Mouse (Mus musculus) E14TG2a.4 (cell line): ENCODE data around the gene Ap4b1.

Experiments used
- H3K27me3 ChIP-seq: 2 replicates; pipeline ENCODE4 v1.6.1; 2014; ENCODE audit warnings: low read length, control low read depth; ENCODE audit not compliant: insufficient read depth
- H3K36me3 ChIP-seq: 2 replicates; pipeline ENCODE4 v1.6.1; 2014; ENCODE audit warnings: low read length, control low read depth; ENCODE audit not compliant: insufficient read depth
- H3K4me1 ChIP-seq: replicated peaks from 2 replicates; pipeline ENCODE4 v1.6.1; 2014; ENCODE audit warnings: low read depth, low read length, control low read depth
- H3K4me3 ChIP-seq: replicated peaks from 2 replicates; pipeline ENCODE4 v1.5.1; 2014; ENCODE audit warnings: mild to moderate bottlenecking, low read length
- H3K9me3 ChIP-seq: 2 replicates; pipeline ENCODE4 v1.6.1; 2014; ENCODE audit warnings: low read length, control low read depth
- CTCF ChIP-seq: conservative IDR thresholded peaks from 2 replicates; pipeline ENCODE4 v1.5.1; 2014; ENCODE audit warnings: low read length
- NANOG ChIP-seq: IDR thresholded peaks from 2 replicates; pipeline ENCODE4 v1.6.1; 2014; ENCODE audit warnings: borderline replicate concordance, low read length, mixed read lengths
- POU5F1 ChIP-seq: IDR thresholded peaks from 2 replicates; pipeline ENCODE4 v1.6.1; 2014; ENCODE audit warnings: low read length, borderline replicate concordance

Ap4b1 gene

GRCm38 (mm10) chr3:103779183-103779582, 30.1 kb upstream of the Ap4b1 start:
- H3K4me3 ChIP-seq, result no peak overlapping the region
- peaks cover 66% of the 10 kb centered on the region for H3K4me1 ChIP-seq
- H3K36me3 ChIP-seq, result peaks cover 30% of the 10 kb centered on the region
- TF ChIP-seq POU5F1 (no peak), CTCF (no peak), NANOG (no peak)
- H3K27me3 ChIP-seq, result no peaks in the 10 kb centered on the region
- H3K9me3 ChIP-seq, result no peaks in the 10 kb centered on the region

GRCm38 (mm10) chr3:103780271-103780670, 29.0 kb upstream of the Ap4b1 start:
- no peaks in the 10 kb centered on the region for H3K27me3 ChIP-seq
- peaks cover 26% of the 10 kb centered on the region for H3K36me3 ChIP-seq
- H3K4me1 ChIP-seq, result peaks cover 69% of the 10 kb centered on the region
- no peak overlapping the region for H3K4me3 ChIP-seq
- H3K9me3 ChIP-seq, result no peaks in the 10 kb centered on the region
- TF ChIP-seq POU5F1, result no peak
- TF ChIP-seq CTCF, result no peak
- no peak for TF ChIP-seq NANOG

- Histone ChIP-seq H3K4me1 (peaks cover 69% of the 10 kb centered on the region), H3K36me3 (peaks cover 21% of the 10 kb centered on the region), H3K4me3 (no peak overlapping the region), H3K9me3 (no peaks in the 10 kb centered on the region), H3K27me3 (no peaks in the 10 kb centered on the region)
- TF ChIP-seq NANOG (no peak), POU5F1 (no peak), CTCF (no peak)
Observed at GRCm38 (mm10) chr3:103780777-103781176, 28.5 kb upstream of the Ap4b1 start.

GRCm38 (mm10) chr3:103782844-103783609, 26.3 kb upstream of the Ap4b1 start:
- H3K9me3 ChIP-seq, result no peaks in the 10 kb centered on the region
- peaks cover 77% of the 10 kb centered on the region for H3K4me1 ChIP-seq
- H3K27me3 ChIP-seq, result no peaks in the 10 kb centered on the region
- no peak for TF ChIP-seq POU5F1
- no peak for TF ChIP-seq NANOG
- TF ChIP-seq CTCF, result no peak
- H3K4me3 ChIP-seq, result no peak overlapping the region
- peaks cover 6% of the 10 kb centered on the region for H3K36me3 ChIP-seq

- no peak for TF ChIP-seq CTCF
- peak; percentile 16; the same call in 1 of the 2 replicates for TF ChIP-seq POU5F1
- no peak for TF ChIP-seq NANOG
- no peaks in the 10 kb centered on the region for H3K9me3 ChIP-seq
- no peaks in the 10 kb centered on the region for H3K36me3 ChIP-seq
- no peaks in the 10 kb centered on the region for H3K27me3 ChIP-seq
- no peak overlapping the region for H3K4me3 ChIP-seq
- H3K4me1 ChIP-seq, result peaks cover 74% of the 10 kb centered on the region
Observed at GRCm38 (mm10) chr3:103787225-103787624, 22.1 kb upstream of the Ap4b1 start.

- Histone ChIP-seq H3K4me3 (peak overlapping the region; percentile 92; the same call in 1 of the 2 replicates), H3K27me3 (no peaks in the 10 kb centered on the region), H3K9me3 (no peaks in the 10 kb centered on the region), H3K4me1 (peaks cover 60% of the 10 kb centered on the region), H3K36me3 (no peaks in the 10 kb centered on the region)
- TF ChIP-seq POU5F1 (no peak), NANOG (no peak), CTCF (no peak)
Observed at GRCm38 (mm10) chr3:103789096-103789495, 20.2 kb upstream of the Ap4b1 start.

- 0 out of 2 replicates have a peak, but pooled peaks cover 2% of the 10 kb centered on the region for H3K27me3 ChIP-seq
- H3K4me3 ChIP-seq, result peak overlapping the region; percentile 92
- TF ChIP-seq NANOG, result no peak
- H3K4me1 ChIP-seq, result peaks cover 53% of the 10 kb centered on the region
- H3K36me3 ChIP-seq, result no peaks in the 10 kb centered on the region
- no peaks in the 10 kb centered on the region for H3K9me3 ChIP-seq
Observed at GRCm38 (mm10) chr3:103789891-103790345, 19.4 kb upstream of the Ap4b1 start.

GRCm38 (mm10) chr3:103790346-103791145, 18.8 kb upstream of the Ap4b1 start:
- peaks cover 49% of the 10 kb centered on the region for H3K4me1 ChIP-seq
- H3K4me3 ChIP-seq, result peak overlapping the region; percentile 92
- TF ChIP-seq POU5F1, result no peak
- TF ChIP-seq CTCF, result no peak
- TF ChIP-seq NANOG, result no peak
- peaks cover 6% of the 10 kb centered on the region for H3K27me3 ChIP-seq
- H3K9me3 ChIP-seq, result no peaks in the 10 kb centered on the region
- H3K36me3 ChIP-seq, result no peaks in the 10 kb centered on the region
